Mouse (Mus musculus): ENCODE results near the gene Sccpdh. TPM values are rescaled to one million over a fixed set of nuclear protein-coding genes. Genes with fewer than 3 reads are reported as not detected.
A peak's percentile ranks its signal among the peaks of the same experiment; 100 is the strongest.
"Not testable (repeated sequence)": the region's sequence is repeated elsewhere in the genome, so short reads cannot be mapped to it uniquely, and the experiment has no call there.

The Sccpdh gene
- total RNA-seq (2014; fragmentation: Nextera tagmentation) (1.4 and 5.1 TPM in 2 replicates), total RNA-seq (2017) (13.2 and 26.4 TPM in 2 replicates)

DNA sequence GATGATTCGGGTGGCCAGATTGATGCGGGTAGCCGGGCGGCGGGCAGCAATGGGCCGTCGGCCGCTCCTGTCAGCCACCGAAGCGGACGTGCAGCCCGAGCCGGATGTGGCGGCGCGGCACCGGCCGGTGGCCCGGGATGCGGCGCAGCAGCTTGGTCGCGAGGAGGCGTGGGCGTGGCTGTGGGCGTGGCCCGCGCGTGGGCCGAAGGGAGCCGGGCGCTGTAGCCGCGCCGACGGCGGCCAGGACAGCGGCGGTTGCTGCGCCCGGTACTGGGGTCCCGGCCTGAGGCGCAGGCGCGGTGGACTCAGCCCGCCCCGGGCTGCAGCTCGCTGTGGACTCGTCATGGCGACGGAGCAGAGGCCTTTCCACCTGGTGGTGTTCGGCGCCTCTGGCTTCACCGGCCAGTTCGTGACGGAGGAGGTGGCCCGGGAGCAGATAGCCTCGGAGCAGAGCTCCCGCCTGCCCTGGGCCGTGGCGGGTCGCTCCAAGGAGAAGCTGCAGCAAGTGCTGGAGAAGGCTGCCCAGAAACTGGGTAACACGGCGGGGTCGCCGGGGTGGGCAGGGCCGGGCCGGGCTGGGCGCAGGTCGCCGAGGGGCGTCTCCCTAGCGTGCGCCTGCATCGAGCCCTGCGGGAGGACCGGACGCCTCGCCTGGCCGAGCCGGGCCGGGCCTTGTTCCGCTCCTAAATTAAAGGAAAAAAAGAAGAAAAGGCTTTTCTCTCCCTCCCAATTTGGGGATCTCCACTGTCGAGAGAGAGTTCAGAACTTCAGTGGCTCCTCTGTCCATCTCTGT is at the start of gene Sccpdh:
Sccpdh (plus strand) TSS at position 198 of the 793 bp plus-strand sequence.
- peak; percentile 75 for ATAC-seq (replicated peaks; ENCODE audit: low FRiP score, low TSS enrichment, poor library complexity, severe bottlenecking)

DNA sequence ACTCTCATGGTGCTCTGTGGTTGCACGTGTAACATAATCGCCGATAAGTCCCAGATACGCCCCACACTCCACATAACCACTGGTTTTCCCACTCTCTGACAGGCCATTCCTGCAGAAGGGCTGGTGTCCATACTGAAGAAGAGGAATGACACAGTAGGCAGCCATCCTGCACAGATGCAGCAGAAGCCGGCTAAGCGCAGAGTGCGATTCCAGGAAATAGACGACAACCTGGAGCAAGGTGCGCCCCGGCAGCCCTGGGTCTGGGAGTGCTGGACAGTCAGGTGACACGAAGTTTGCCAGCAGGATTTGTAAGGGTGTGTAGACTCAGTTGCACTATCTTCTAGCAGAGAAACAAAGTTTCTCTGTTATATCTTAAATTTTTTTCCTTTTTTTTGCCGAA is 45.3 kb upstream of the Sccpdh start:
- ATAC-seq (replicated peaks; ENCODE audit: low FRiP score, low TSS enrichment, poor library complexity, severe bottlenecking), result no peak

GRCm38 (mm10) chr1:179623657-179624056 is 44.4 kb upstream of the Sccpdh start:
- peak; percentile 59; the same call in 1 of the 2 replicates for ATAC-seq (replicated peaks; ENCODE audit: low FRiP score, low TSS enrichment, poor library complexity, severe bottlenecking)

GRCm38 (mm10) chr1:179624354-179624753 is 43.7 kb upstream of the Sccpdh start:
- ATAC-seq (replicated peaks; ENCODE audit: low FRiP score, low TSS enrichment, poor library complexity, severe bottlenecking), result peak; percentile 80

- ATAC-seq (replicated peaks; ENCODE audit: low FRiP score, low TSS enrichment, poor library complexity, severe bottlenecking), result no peak
These were observed 40.2 kb upstream of the Sccpdh start for GRCm38 (mm10) chr1:179627855-179628254.

- ATAC-seq (replicated peaks; ENCODE audit: low FRiP score, low TSS enrichment, poor library complexity, severe bottlenecking), result peak; percentile 58; the same call in 1 of the 2 replicates
These were observed 39.4 kb upstream of the Sccpdh start for GRCm38 (mm10) chr1:179628438-179629106.

- ATAC-seq (replicated peaks; ENCODE audit: low FRiP score, low TSS enrichment, poor library complexity, severe bottlenecking), result no peak
These were observed 38.7 kb upstream of the Sccpdh start for GRCm38 (mm10) chr1:179629276-179629675.

- ATAC-seq (replicated peaks; ENCODE audit: low FRiP score, low TSS enrichment, poor library complexity, severe bottlenecking), result no peak
These were observed 35.1 kb upstream of the Sccpdh start for GRCm38 (mm10) chr1:179632746-179633413.

DNA sequence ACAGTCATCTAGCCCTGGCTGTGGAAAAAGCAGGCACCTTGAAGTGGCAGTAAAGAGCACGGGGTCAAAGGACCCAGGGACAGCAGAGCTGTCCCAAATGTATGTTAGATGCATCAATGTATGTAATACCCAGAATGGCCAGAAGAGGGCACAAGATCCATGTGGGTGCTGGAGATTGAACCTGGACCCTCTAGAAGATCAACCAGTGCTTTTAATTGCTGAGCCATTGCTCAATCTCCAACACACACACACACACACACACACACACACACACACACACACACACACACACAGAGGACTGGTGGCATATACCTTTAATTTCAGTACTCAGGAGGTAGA is 34.6 kb upstream of the Sccpdh start:
- peak; percentile 67; the same call in 1 of the 2 replicates for ATAC-seq (replicated peaks; ENCODE audit: low FRiP score, low TSS enrichment, poor library complexity, severe bottlenecking)

GRCm38 (mm10) chr1:179634159-179634558 is 33.9 kb upstream of the Sccpdh start:
- no peak for ATAC-seq (replicated peaks; ENCODE audit: low FRiP score, low TSS enrichment, poor library complexity, severe bottlenecking)

- ATAC-seq (replicated peaks; ENCODE audit: low FRiP score, low TSS enrichment, poor library complexity, severe bottlenecking), result no peak
These were observed 25.3 kb upstream of the Sccpdh start for GRCm38 (mm10) chr1:179642726-179643125.

GRCm38 (mm10) chr1:179644151-179644550 is 23.9 kb upstream of the Sccpdh start:
- no peak for ATAC-seq (replicated peaks; ENCODE audit: low FRiP score, low TSS enrichment, poor library complexity, severe bottlenecking)

DNA sequence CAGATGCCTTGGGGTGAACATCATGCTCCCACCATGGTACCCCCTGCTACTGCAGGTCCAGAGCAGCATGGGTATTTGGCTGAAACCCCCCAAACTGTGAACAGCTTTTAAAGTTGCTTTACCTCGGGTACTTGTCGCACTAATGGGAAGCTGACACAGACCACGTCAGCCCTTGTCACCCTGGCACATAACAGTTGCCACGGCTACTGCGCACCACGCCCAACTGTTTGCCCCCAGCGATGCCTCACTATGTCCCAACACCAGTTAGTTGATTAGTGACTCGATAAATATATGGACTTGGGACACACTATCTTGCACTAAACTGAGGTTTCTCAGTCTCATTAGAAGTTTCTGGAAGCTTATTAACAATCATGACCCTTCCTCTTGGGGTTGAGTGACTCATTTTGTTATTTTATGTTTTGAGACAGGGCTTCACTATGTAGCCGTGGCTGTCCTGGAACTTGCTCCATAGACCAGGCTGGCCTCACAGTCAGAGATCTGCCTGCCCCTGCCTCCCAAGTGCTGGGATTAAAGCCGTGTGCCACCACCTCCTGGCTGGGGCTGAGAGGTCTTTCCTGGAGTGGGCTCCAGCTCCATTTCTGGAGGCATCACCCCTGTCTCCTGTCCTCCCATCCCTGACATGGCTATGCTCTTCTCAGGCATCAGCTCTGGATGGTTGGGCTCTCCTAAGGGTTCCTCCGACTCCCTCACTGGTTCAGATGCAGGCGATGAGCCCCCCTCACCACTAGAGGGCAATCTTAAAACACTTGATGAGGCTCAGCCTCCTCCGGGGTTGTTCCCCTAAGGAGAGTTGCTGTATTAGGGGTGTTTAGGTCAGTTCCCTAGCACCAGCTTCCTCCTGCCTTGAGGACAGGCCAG is 22.7 kb upstream of the Sccpdh start:
- ATAC-seq (replicated peaks; ENCODE audit: low FRiP score, low TSS enrichment, poor library complexity, severe bottlenecking), result peak; percentile 92

DNA sequence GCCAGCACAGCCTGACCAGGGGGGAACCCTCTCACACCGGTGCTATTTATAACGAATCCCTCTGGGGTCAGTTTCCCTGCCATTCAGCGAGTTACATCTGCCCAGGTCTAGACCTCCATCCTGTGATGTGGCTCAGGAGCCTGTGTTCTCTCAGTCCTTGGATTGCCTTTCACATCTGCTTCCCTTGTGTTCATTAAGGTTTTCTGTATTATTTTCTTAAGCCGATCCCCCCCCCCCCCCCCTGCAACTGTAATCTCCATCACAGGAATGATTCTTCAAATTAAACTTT is 22.1 kb upstream of the Sccpdh start:
- peak; percentile 36 for ATAC-seq (replicated peaks; ENCODE audit: low FRiP score, low TSS enrichment, poor library complexity, severe bottlenecking)

- not testable (repeated sequence) for ATAC-seq (replicated peaks; ENCODE audit: low FRiP score, low TSS enrichment, poor library complexity, severe bottlenecking)
These were observed 19.3 kb upstream of the Sccpdh start for GRCm38 (mm10) chr1:179648678-179649077.

DNA sequence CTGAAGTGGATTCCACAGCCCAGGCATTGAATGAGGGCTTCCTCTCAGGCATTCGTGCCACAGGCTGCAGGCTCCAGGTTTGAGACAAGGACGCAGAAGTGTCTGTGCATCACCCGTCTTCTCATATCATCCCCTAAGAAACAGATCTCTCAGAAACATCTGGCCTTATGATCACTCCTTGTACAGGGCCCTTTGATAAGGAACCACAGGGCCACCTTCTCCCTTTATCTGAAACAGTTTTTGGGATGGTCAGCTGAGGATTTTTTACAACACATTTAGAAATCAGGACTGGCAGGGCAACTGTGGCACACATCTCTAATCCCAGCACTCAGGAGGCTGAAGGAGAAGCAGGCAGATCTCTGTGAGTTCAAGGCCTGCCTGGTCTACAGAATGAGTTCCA is 18.7 kb upstream of the Sccpdh start:
- ATAC-seq (replicated peaks; ENCODE audit: low FRiP score, low TSS enrichment, poor library complexity, severe bottlenecking), result peak; percentile 78

DNA sequence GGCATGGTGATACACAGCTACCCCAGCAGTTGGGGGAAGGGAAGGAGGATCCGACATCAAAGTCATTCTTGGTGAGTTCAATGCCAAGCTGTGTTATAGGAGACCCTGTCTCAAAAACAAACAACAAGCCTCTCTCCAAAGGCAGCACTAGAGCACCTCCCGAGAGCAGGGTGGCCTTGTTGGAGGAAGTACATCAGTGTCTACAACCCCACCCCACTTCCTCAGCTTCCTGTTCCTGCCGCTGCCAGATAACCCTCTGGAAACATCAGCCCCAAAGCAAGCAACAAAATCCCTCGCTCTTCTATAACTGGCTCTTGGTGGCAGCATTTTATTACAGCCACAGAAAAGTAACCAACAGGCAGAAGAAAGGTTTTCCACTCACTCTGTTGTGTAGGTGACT is 17.7 kb upstream of the Sccpdh start:
- no peak for ATAC-seq (replicated peaks; ENCODE audit: low FRiP score, low TSS enrichment, poor library complexity, severe bottlenecking)

DNA sequence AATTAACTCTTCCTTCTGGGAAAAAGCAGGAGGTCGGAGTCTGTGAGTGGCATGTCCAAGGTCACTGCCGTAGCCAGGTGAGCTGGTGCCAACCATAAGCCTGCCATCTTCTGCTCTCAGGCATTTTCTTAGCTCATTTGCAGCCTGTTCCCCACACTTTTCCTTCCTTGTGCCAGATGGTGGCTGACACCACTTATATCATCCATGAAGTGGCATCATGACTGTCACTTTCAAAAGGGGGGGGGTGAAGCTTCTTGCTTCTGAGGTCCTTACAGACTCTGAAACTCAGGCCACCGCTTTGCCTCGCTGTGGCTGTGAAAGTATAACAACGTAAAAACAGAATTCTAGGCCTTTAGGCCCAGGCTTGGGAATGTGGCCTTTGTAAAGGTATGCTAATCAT is 16.8 kb upstream of the Sccpdh start:
- no peak for ATAC-seq (replicated peaks; ENCODE audit: low FRiP score, low TSS enrichment, poor library complexity, severe bottlenecking)

DNA sequence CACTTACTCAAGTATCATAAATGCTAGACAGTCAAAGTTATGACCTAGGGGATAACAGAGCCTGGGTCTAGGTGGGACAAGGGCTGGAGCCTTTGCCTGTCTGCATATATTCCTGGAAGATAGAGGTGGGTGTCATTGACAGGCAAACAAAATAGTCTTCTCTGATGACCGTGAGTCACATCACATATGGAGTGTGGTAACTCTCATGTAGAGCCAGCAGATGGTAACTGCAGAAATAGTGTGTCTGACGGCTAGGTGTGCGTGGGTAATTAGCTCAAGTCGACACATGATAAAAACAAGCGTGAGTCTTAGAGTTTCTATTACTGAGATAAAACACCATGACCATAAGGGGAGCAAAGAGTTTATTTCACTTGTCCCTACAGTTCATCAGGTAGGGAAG is 4.9 kb upstream of the Sccpdh start:
- no peak for ATAC-seq (replicated peaks; ENCODE audit: low FRiP score, low TSS enrichment, poor library complexity, severe bottlenecking)

Measured in megakaryocyte-erythroid progenitor cell, adult 5-6 weeks (primary cell).